Mouse (Mus musculus) brain, adult 10 weeks (tissue): Measurements from ENCODE around the gene Inmt. TPM values are rescaled to one million over a fixed set of nuclear protein-coding genes. Genes with fewer than 3 reads are reported as not detected.

Experiments
- polyA plus RNA-seq: library from polyadenylated mRNA; stranded (reverse); fragments of 350-450 nt; fragmentation: Illumina TruSeq; extraction: RNeasy Lipid Tissue Mini Kit (QIAGEN cat#74804); gene quantifications from one replicate; pipeline ENCODE4 v1.2.3, GENCODE M21; 2015; ENCODE audit warnings: low read depth, low replicate concordance

The Inmt gene
- polyA plus RNA-seq = 2.8 TPM

DNA sequence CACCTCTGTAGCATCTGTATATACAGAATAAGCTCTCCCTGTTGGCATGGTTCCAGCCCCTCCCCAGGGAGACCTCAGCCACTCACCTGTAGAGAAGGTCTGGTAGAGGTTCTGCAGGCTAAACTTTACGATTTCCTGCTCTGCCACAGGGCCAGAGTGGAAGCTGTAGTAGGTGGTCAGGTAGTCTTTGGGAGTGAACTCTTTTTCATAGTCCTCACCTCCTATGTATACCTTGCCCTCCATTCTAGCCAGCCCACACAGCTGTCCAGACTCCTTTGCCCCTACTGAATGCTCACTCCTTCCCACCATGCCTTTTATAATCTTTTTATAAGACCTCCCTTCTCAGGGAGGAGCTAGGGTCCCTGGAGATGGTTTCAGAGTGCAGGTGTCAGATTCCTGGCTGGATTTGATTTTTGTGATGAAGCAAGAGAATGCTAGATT lies at the start of gene Inmt:
Inmt (minus strand) TSS at position 303 of the 441 bp plus-strand sequence.

DNA sequence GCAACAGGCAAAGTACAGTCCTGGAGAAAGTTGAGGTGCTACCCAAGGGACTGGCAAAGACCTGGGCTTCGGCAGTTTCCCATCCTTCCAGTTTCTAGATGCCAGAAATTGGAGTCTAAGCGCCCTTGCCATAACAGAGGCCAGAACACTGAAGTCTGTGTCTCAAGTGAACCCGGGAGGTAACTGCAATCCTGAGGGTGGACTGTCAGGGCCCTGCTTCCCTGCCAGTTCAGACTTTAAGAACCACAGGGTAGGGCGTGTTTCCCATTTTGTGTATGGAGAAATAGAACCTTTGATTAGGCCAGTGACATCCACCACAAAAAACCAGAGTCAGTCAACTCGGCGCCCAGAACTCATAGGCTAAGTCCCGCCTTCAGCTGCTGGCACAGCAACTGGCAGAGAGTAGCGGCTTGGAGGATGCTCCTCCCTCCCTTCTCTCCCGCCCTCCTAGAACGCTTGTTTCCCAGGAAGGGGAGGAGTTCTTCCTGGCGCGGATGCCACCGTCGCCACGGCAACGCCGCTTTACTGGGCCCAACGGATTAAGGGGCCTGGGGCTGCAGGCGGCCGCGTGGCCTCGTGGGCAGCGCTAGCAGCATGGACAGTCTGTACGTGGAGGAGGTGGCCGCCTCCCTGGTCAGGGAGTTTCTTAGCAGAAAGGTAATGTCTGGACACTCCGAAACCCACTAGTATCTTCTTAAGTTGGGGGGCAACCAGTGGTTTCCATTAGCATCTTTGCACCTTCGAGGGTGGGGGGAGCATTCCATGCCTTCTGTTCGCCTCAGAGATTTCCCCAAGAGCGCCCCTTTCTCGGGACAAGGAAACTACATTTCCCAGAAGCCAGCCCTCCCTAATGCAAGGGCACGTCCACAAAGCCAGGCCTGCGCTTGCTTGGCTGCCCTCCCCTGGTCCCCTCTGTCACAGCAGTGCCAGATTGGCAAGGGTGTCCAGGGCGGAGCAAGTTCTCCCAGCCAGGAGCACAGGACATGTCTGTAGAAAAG lies 28.4 kb upstream of the Inmt start, which contains the start of gene Mindy4:
Mindy4 (plus strand) TSS at position 471 of the 998 bp plus-strand sequence.

DNA sequence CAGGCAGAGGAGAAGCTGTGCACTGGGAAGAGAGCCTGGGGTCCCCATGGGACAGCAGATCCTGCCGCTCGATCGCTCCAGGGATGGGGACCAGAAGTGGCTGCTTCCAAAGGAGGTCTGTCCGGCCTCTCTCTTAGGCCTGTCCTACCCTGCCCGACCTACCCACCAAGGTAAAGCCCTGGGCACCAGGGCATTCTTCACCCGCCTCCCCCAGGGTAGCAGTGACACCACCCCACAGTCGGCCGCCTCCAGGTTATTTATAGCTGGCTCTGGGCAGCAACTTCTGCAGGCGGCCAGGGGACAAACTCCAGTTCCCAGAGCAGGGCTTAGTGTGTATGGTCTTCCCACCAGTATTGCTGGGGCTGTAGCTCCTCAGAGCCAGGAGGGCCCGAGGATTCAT lies 42.0 kb downstream of the Inmt start, which contains the start of gene Crhr2:
Crhr2 (minus strand) TSS at position 223 of the 400 bp plus-strand sequence.

Other genes starting within 250 kb of the Inmt start
- 3.6 TPM for gene Nod1, start 202.4 kb downstream of the Inmt start, polyA plus RNA-seq
- gene Ggct, start 182.1 kb downstream of the Inmt start, polyA plus RNA-seq = 38.6 TPM
- gene Gars, start 137.0 kb downstream of the Inmt start, polyA plus RNA-seq = 132 TPM
- 2.1 TPM for gene Crhr2, start 42.0 kb downstream of the Inmt start, polyA plus RNA-seq
- 11.1 TPM for gene Mindy4, start 28.3 kb upstream of the Inmt start, polyA plus RNA-seq
- 3.3 TPM for gene Aqp1, start 161.4 kb upstream of the Inmt start, polyA plus RNA-seq
- not detected for gene Ghrhr, start 201.3 kb upstream of the Inmt start, polyA plus RNA-seq